ENCODE assay signal across 28 mouse cellular contexts in the genomic region with DNA sequence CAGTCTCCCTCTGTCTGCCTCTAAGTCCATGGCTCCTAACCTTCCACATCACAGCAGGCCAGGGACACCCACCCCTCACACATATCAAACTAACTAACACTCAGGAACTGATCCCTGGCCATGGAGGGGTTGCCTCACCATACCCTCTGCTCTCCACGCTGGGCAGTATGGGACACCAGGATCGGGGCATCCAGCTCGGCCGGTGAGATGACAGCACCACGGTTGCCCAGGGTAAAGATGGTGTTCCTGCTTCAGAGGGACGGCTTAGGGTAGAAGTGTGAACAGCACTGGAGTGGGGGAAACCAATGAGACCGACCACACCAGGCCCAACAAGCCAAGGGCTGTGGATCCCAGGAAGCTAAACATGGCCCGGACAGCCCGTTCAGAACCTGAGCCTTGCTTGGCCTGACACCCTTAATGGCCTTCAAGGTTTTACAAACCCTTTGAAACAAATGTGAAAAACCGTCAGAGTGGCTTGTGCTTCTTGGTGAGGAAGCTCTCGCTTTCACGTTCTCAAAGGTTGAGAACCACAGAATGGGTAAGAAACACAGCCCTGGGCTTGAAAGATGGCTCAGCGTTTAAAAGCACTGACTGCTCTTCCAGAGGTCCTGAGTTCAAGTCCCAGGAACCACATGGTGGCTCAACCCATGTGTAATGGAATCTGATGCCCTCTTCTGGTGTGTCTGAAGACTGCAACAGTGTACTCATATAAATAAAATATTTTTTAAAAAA. TPM values are rescaled to one million over a fixed set of nuclear protein-coding genes. Genes with fewer than 3 reads are reported as not detected.
"Had no signal": no experiment of that assay in that cellular context is flagged by ENCODE, and none has a peak within 500 bp of the region (broad histone marks: within the 10 kb centered on the region; RNA-seq: fewer than 3 reads in every experiment).

No protein-coding gene starts in this region.

- H3K4me1 ChIP-seq: heart, embryonic 13.5 days; heart, embryonic 15.5 days; hindbrain, embryonic 12.5 days; intestine, embryonic 15.5 days; limb, embryonic 12.5 days; liver, embryonic 13.5 days had no signal

- H3K4me3 ChIP-seq: gastrocnemius, adult 2 months; heart, embryonic 13.5 days; heart, embryonic 15.5 days; hindbrain, embryonic 10.5 days; hindbrain, embryonic 12.5 days; intestine, embryonic 15.5 days; left cerebral cortex, adult 2 months; limb, embryonic 10.5 days; limb, embryonic 12.5 days; liver, embryonic 13.5 days had no signal

- H3K4me2 ChIP-seq: heart, embryonic 11.5 days; heart, embryonic 13.5 days; heart, embryonic 15.5 days; hindbrain, embryonic 12.5 days; hindbrain, embryonic 14.5 days; intestine, embryonic 15.5 days; limb, embryonic 12.5 days; liver, embryonic 11.5 days; liver, embryonic 13.5 days had no signal

- H3K36me3 ChIP-seq: heart, embryonic 13.5 days; heart, embryonic 15.5 days; hindbrain, embryonic 10.5 days; hindbrain, embryonic 12.5 days; intestine, embryonic 15.5 days; limb, embryonic 10.5 days; limb, embryonic 12.5 days; liver, embryonic 13.5 days had no signal

- H3K27ac ChIP-seq: gastrocnemius, adult 2 months; heart, embryonic 13.5 days; heart, embryonic 15.5 days; hindbrain, embryonic 10.5 days; hindbrain, embryonic 12.5 days; hindbrain, embryonic 14.5 days; intestine, embryonic 15.5 days; left cerebral cortex, adult 2 months; limb, embryonic 10.5 days; limb, embryonic 12.5 days; liver, embryonic 13.5 days had no signal

- H3K9me3 ChIP-seq: heart, embryonic 13.5 days; heart, embryonic 15.5 days; hindbrain, embryonic 10.5 days; hindbrain, embryonic 12.5 days; intestine, embryonic 15.5 days; limb, embryonic 10.5 days; limb, embryonic 12.5 days; liver, embryonic 13.5 days had no signal

- DNase-seq: gastrocnemius, adult 2 months; gastrocnemius, postnatal 10 days; gastrocnemius, postnatal 25 days; heart, postnatal 4 days; kidney, adult 18-20 months; kidney, adult 8-10 months; kidney, postnatal 10 days; kidney, postnatal 4 days; liver; liver, embryonic 13.5 days had no signal

- ATAC-seq: hindbrain, embryonic 16.5 days; inflammation-experienced regulatory T-cells, adult 6 months; intestine, embryonic 15.5 days; intestine, postnatal 0 days had no signal

- H3K9ac ChIP-seq: heart, embryonic 13.5 days; heart, embryonic 15.5 days; hindbrain, embryonic 12.5 days; hindbrain, embryonic 14.5 days; intestine, embryonic 15.5 days; limb, embryonic 12.5 days; liver, embryonic 13.5 days had no signal

RNA-seq across cellular contexts. Expression of a gene that starts 41.1 kb away (rescaled TPM):
- total RNA-seq: granulocyte monocyte progenitor cell, adult 5-6 weeks had no signal
- polyA plus RNA-seq: heart, postnatal 0 days; hindbrain, embryonic 10.5 days; kidney, embryonic 14.5 days; kidney, embryonic 16.5 days; limb, embryonic 10.5 days; limb, embryonic 12.5 days had no signal
